Mouse (Mus musculus) mouse trophoblast stem cell (cell line): ENCODE measurements around the gene Ddias.

Experiments used
- in situ Hi-C, 2 experiments: fragments of 300-500 bp; cut with MseI, MboI; formaldehyde crosslinking; loops; 2 replicates in 1 of 2; 3 replicates in 1 of 2; pipeline ENCODE4 v1.15.1; 2025

The Ddias gene

DNA sequence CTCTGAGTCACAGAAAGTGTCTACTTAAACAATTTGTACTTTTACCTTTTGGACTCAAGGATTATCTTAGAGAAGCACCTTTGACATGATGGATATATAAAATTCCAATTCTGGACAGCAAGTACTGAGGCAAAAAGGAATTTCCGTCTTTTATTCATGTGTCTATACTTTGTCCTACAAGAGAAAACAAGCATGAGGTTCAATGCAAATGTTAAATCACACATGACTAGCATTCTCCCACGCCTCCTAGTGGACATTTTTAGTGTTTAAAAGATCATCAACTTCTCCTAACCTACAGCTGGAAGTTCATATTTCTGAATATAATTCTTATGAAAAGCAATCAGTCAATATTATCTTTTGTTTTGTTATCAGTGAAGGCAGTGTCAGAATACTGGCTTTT is 7.5 kb downstream of the Ddias start:
- in situ Hi-C loops = loop anchor here in 1 of 2 experiments (10.0 kb wide), 1 partner anchor 212 kb away; no protein-coding TSS in a partner anchor

DNA sequence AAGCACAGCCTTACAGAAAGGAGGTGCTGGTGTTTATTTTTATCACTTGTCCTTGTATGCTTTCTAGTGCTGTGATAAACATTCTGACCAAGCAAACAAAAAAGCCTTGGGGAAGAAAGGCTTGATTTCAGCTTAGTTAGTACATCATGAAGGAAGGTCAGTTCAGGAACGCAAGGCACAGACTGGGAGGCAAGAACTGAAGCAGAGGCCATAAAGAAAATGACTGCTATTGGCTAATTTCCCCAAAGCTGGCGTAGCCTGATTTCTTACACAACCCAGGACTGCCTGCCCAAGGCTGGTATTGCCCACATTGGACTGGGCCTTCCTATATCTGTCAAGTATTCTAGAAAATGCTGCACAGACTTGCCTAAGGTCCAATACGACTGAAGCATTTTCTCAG is 25.8 kb downstream of the Ddias start:
- in situ Hi-C loops = no loop called here

DNA sequence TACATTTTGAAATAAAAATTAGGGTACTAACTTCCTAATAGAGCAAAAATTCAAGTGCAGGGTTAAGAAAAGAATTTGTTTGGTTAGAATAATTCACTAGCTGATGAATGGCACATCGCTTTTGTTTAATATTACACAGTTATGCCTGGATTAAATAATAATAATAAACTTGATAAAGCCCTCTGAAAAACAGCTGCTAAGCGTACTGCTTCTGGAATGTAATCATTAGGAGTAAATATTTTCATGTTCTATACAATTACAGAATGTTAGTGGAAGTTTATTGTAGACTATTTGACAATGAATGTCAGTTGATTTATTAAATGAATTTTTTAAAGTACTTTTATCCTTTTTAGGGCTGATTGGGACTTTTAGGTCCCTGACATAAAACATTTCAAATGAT is 31.8 kb downstream of the Ddias start:
- in situ Hi-C loops = no loop called here

DNA sequence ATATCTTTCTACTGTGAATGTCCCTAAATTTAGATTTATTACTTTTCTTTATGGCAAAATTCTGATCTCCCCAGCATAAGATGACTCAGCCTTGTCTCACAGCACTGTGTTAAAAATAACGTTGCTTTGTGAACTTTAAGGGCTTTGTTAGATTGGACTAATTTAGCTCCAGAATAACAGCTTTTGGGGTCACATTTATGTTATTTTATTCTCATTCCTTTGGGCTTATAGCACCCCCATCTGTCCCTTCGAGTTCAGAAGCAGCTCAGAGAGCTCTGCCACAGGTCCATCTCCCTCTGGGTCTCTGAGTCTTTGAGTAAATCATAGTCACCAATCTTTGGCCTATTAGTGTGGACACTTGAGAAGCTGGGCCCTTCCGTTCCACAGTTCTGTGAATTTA is 36.1 kb downstream of the Ddias start:
- in situ Hi-C loops = no loop called here

DNA sequence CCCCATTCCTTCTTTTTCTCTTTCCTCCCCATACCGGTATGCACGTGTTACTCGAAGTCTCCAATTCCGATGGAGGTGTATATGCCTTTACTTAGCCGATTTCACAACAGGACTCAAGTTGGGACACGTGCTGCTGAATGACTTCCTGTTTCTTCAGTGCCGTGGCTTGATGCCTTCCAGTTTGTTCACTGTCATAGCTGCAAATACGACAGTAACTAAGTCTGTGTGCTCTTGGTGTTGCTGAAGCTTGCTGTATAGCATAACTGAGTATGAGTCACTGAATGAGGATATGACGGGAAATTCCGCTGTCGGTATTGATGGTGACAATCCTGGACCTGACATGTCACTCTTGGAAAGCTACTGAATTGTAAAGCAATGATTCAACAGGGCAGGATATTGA is 36.8 kb downstream of the Ddias start:
- in situ Hi-C loops = no loop called here

DNA sequence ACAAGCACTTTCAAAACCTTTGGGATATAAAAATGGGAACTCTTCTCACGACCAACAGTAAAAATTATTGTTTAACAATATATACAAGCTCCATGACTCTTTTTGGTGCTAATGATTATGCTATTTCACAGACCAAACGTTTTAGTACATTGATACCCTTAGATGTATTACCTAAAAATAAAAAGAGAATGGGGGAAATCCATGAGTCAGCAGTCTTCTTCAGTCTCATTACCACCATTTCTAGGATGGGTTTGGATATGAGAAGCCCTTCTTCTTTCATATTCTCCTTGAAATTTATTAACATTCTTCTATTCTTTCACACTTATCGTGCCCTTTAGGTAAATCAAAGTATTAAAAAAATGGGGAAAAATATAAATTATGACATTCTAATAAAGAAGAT is 37.6 kb downstream of the Ddias start:
- in situ Hi-C loops = no loop called here

DNA sequence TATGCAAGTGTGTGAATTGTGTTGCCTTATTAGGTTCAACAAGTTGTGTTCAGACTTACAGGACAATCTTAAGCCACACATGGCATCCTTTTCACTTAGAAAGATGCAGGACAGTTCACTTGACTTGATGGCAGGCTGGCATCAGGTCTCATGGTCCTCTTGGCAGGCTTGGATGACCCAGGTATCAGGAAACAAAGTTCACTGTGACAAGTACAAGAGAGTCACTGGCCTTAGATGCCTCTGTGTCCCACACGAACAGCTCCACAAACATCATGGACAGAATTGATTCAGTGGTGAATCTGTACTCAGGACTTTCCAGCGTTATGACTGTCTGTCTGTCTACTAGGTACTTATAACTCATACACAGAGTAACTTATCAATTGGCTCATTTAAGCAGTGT is 39.7 kb downstream of the Ddias start:
- in situ Hi-C loops = no loop called here

DNA sequence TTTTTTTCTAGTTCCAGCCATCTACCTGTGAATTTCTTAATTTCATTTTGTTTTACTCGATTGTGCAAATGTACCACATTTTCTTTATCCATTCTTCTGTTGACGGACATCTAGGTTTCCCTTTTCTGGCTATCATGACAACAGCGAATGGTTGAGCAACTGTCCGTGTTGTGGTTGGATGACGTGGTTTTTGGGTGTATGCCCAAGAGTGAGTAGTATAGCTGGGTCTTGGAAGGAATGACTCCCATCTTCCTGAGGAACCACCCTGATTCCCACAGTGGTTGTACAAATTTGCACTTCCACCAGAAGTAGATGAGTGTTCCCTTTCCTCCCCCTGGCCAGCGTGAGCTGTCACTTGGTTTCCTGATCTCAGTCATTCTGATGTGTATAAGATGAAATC is 41.7 kb downstream of the Ddias start:
- in situ Hi-C loops = no loop called here

DNA sequence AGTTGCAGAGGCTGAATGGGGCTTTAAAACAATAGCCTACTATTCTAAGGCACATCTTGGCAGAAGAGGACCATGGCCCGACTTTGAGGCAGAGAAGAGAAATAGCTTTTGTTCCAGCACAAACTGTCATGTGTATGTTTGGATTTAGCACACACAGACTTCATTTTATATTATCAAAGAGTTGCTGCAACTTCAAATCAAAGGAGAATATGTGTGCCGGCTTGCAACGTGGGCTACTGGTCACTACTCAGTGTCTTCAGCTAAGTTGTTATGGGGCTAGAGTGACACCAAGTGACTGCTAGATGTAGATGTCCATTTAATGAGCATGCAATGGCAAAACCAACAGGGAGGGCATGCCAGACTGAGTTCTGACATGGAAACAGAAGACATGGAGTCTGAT is 46.1 kb downstream of the Ddias start:
- in situ Hi-C loops = no loop called here

DNA sequence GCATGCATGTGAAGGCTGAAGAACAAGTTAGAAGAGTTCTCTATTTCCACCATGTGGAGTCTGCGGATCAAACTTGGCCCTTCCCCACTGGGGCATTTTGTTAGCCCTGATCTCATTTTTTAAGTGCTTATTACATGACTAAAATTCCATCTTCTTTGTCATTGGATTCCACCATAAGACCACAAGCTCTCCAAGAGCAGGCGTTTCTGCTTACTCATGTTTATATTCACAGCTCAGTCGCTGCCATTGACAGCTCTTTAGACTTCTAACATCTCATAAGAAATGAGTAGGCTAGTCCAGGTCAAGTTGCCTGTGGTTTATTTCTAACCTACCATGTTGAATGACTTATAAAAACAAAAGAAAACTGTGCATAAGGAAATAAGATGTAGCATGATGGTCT is 47.8 kb downstream of the Ddias start:
- in situ Hi-C loops = no loop called here

DNA sequence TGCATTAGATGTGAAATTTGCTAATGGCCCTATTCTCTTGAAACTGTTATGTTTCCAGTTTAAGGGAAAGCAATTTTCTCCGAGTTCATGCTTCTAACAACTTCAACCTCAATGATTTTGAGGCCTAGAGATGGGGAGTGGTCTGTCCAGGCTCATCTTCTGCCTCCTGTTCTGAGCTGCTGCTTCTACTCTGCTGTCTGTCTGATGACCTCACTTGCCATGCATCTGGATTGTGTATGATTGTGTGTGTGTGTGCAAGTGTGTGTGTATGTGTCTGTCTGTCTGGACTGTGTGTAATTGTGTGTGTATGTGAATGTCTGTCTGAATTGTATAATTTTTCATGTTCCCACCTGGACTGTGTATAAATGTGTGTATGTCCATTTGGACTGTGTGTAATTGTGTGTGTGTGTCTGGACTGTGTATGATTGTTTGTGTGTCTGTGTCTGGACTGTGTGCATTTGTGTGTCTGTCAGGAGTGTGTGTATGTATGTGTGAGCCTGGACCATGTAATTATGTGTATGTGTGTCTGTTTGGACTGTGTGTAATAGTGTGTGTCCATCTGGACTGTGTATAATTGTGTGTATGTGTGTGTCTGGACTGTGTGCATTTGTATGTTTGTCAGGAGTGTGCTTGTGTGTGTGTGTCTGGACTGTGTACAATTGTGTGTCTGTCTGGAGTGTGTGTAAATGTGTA is 51.5 kb downstream of the Ddias start:
- in situ Hi-C loops = no loop called here

DNA sequence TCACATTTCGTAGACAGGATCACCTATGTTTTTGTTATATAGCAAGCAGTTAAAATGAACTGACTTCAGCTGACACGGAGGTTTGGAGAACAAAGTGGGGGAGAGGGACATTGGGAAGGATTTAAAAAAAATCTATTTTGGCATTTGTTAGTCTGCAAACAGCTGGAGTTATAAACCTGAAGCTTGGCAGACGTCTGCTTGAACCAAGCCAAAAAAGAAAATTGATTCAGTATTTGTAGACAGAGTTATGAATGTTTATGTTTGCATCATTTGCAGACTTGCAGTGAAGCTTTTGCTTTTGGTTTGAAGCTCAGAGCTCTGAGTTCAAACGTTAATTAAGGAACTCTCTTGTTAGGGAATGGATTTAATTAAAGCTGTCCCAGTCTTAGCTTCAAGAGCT is 52.2 kb downstream of the Ddias start:
- in situ Hi-C loops = no loop called here

DNA sequence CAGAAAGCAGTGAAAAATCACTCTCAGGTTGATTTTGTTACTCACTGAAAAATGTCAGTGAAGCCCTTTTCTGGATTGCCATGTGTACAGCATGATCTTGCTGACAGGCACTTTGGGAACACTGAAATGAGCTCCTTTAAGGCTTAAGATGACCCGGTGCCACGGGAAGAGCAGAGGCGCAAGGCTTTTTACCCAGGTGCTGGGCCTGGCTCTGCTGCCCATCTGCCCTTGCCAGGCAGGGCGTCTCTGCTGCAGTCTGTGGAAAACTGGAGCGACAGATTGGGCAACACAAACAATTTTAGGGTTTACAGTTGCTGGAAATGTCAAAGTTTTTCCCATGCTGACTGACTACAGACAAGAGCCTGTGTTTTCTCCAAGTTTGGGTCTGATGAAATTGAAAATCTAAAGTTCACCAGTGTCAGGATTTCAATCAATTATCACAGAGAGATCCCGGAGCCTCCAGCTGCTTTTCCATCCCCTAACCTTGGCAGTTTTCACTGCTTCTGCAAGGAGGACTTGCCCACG is 53.0 kb downstream of the Ddias start:
- in situ Hi-C loops = no loop called here

DNA sequence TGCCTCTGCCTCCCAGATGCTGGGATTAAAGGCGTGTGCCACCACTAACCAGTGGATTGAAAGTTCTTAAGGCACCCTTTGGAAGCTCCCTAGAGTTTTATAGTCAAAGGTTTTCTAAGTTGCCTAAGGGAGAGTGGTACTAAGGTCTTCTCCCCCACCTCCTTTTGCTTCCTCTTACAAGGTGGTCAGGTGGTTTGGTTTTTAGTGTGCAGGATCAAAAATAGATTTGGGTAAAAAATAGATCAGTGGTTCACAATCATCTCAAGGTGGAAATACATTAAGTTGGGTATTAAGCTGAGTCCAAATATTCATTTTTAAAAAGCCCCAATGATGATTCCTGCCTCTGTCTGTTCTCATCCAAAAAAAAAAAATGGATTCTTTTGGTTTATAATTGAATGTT is 53.6 kb downstream of the Ddias start:
- in situ Hi-C loops = no loop called here

DNA sequence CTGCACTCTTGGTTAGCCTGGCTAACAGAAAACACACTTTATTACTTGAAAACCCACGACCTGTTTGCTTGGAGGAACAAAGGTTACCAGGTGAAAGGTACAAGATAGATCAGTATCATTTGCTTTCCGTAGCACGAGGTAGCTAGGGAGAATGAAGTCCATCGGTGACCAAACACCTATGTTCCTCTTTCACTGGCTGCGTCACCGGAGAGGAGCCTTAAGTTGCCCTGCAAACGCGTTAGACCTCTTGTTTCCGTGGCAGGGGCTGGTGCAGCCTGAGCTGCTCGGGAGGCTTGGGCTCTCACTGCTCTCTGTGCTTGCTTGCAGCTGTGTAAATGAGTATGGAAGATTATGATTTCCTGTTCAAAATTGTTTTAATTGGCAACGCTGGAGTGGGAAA is 54.4 kb downstream of the Ddias start:
- in situ Hi-C loops = no loop called here

DNA sequence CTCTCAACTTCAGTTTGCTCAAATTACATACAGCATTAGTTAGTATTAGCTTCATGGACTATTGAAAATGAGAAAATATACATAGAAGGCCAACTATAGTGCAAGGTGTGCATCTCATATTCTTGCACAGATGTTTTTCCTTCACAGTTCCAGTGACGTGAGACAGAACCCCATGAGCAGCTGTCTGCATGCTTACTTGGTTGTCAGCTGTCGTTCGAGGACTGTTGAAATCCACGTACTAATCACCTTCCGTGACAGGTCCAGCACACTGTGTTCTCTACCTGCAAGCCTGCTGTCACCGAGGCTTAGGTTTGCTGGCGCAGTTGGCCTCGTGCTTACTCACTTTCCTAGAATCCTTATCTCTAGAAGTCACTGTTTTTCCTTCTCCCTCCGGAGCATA is 56.2 kb downstream of the Ddias start:
- in situ Hi-C loops = no loop called here

DNA sequence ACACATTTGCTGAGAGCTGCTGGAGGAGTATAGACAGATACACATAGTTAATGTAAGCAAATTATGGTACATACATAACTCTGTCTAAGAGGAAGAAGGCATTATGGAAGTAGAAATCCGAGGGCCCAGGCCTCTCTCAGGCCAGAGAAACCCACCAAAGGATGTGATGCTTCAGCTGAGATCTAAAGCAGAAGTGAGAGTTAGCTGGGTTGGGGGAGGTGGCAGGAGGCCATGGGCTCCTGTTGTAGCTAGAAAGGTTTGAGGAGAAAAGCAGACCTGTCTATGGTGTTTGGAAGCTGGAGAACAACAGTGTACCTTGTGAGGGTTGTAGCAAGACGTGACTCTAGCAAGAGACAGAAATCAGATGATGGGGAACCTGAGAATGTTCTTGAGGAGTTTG is 56.8 kb downstream of the Ddias start:
- in situ Hi-C loops = no loop called here

DNA sequence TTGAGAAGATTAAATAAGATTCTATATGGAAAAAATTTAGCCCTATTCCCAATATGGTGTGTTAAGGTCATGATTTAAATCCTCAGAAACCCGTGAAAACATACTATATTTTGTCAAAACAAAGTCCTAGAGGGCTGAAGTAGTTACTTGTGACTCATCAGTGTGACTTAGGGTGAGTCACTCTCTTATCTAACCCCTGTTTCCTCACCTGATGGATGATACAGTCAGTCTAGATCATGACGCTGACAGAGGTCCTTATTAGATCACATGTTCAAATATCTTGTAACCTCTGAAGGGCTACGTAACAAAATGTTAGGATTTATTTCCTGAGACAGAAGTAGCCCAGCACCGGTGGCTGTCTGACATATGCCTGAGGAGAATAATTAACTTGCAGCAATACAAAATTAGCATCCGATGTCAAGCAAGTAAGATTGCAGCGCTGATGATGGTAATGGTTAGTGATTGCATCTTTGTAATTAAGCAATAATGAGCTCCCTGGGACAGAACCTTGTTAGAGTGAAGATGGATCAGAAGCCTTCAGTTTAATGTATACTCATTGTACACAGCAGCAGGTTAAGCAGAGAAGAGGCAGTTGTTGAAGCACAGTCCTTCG is 62.3 kb downstream of the Ddias start:
- in situ Hi-C loops = no loop called here
